Mouse (Mus musculus) embryonic facial prominence, embryonic 12.5 days (tissue): ENCODE measurements around the gene Palm2. TPM values are rescaled to one million over a fixed set of nuclear protein-coding genes. Genes with fewer than 3 reads are reported as not detected.

Experiments used
- ATAC-seq: fragments of 200-750 bp; cut with Nextera tagmentation; 2 replicates; pipeline ENCODE4 v1.8.0; 2017; ENCODE audit not compliant: insufficient number of reproducible peaks, insufficient read depth, low FRiP score, low TSS enrichment
- H3K27ac ChIP-seq: fragments of 300-500 bp; sonication (generic); 2 replicates; pipeline ENCODE4 v1.5.1; 2016; ENCODE audit warnings: mild to moderate bottlenecking
- H3K27me3 ChIP-seq: fragments of 300-500 bp; sonication (generic); 2 replicates; pipeline ENCODE4 v1.6.1; 2016; ENCODE audit warnings: mild to moderate bottlenecking, moderate library complexity
- H3K36me3 ChIP-seq: fragments of 300-500 bp; sonication (generic); 2 replicates; pipeline ENCODE4 v1.6.1; 2016; ENCODE audit warnings: mild to moderate bottlenecking
- H3K4me1 ChIP-seq: fragments of 300-500 bp; sonication (generic); 2 replicates; pipeline ENCODE4 v1.6.1; 2016
- H3K4me2 ChIP-seq: fragments of 300-500 bp; sonication (generic); replicated peaks from 2 replicates; pipeline ENCODE4 v1.6.1; 2016; ENCODE audit warnings: mild to moderate bottlenecking, moderate library complexity
- H3K4me3 ChIP-seq: fragments of 300-500 bp; sonication (generic); 2 replicates; pipeline ENCODE4 v1.5.1; 2016; ENCODE audit warnings: mild to moderate bottlenecking
- H3K9ac ChIP-seq: fragments of 300-500 bp; sonication (generic); 2 replicates; pipeline ENCODE4 v1.6.1; 2016; ENCODE audit warnings: mild to moderate bottlenecking, moderate library complexity
- H3K9me3 ChIP-seq: fragments of 300-500 bp; sonication (generic); 2 replicates; pipeline ENCODE4 v1.6.1; 2016; ENCODE audit warnings: mild to moderate bottlenecking, moderate library complexity
- WGBS: fragments of 180-500 bp; shearing (Covaris S2); methylation state at CpG from one replicate; pipeline ENCODE4 v1.1.7; 2016; 5-methylcytosine and 5-hydroxymethylcytosine counted together
- polyA plus RNA-seq: library from polyadenylated mRNA; unstranded; fragments of >200 nt; fragmentation: Nextera tagmentation; extraction: Ambion mirVana; gene quantifications from 2 replicates; pipeline ENCODE4 v1.2.1, GENCODE M21; 2016

The Palm2 gene
- polyA plus RNA-seq, 1 experiment from 2014 or later: 11.5 TPM

DNA sequence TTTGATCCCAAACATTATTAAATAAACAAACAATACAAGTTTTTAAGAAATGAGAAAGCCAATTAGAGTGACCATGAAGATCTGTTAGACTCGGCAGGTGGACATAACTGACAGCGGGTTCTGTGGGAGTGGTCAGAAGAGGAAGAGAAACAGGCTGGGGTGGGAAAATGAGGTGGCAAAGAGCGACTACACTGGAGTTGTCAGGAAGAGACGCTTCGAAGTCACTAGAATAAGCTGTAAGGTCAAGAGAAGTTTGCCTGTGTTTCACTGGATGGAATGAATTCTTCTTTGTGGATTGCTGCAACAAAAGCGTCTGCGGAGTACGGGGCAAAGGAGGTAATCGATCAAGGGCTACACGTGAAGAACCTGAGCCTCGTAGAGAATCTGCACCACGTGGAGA lies 243.9 kb downstream of the Palm2 start:
- H3K27ac ChIP-seq: no peak overlapping the region
- no peaks in the 10 kb centered on the region for H3K27me3 ChIP-seq
- peaks cover 24% of the 10 kb centered on the region for H3K4me1 ChIP-seq
- 82% methylated on average over 12 of the region's 12 CpGs for WGBS
- H3K4me2 ChIP-seq: no peak overlapping the region
- no peak overlapping the region for H3K9ac ChIP-seq
- no peaks in the 10 kb centered on the region for H3K36me3 ChIP-seq
- H3K9me3 ChIP-seq: no peaks in the 10 kb centered on the region
- no peak for ATAC-seq
- H3K4me3 ChIP-seq: no peak overlapping the region

DNA sequence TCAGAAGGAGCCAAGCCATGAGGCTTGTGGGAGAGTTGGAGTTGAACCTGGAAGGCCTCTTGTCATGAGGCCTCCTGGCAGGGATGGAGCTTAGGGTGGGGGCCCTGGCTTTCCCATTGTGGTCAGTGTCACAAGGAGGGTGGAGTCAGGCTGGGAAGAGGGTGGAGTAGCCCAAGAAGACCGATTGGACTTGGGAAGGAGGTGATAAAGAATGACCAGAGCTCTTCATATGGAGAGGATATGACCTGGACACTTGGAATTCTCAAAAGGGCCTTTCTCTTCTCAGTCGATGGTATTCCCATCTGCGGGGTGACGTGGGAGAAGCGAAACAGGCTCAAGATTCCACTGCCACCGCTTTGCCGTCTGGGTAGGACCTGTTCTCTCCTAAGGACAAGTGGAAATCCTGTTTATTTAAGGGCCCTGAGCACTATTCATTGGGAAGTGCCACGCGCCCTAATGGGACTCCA lies 245.0 kb downstream of the Palm2 start:
- Histone ChIP-seq H3K4me1 (peaks cover 16% of the 10 kb centered on the region), H3K27me3 (no peaks in the 10 kb centered on the region), H3K9me3 (no peaks in the 10 kb centered on the region), H3K27ac (no peak overlapping the region), H3K36me3 (no peaks in the 10 kb centered on the region), H3K9ac (no peak overlapping the region), H3K4me2 (no peak overlapping the region), H3K4me3 (no peak overlapping the region)
- ATAC-seq: no peak
- WGBS: 88% methylated on average over 9 of the region's 9 CpGs

DNA sequence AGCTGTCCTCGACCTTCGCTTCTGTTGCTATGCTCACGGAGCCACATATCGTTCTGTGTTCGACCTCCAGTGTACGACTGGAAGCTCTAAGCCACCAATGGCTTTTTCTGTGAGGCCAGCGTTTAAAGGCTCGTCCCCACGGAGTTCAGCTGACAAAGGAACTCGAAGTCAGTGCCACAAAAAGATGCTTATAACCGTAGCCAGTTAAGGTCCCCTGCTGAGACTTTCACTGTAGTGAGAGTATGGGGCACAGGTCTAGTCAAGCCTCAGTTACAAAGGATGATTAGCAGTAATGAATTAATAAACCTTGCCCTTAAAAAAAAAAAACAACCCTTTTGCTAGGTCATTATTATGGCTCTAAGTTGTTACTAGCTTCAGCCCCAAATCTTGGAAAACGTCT lies 246.1 kb downstream of the Palm2 start:
- H3K27me3 ChIP-seq: no peaks in the 10 kb centered on the region
- H3K27ac ChIP-seq: no peak overlapping the region
- peaks cover 12% of the 10 kb centered on the region for H3K4me1 ChIP-seq
- no peak overlapping the region for H3K9ac ChIP-seq
- H3K36me3 ChIP-seq: no peaks in the 10 kb centered on the region
- H3K9me3 ChIP-seq: no peaks in the 10 kb centered on the region
- H3K4me2 ChIP-seq: no peak overlapping the region
- no peak for ATAC-seq
- 82% methylated on average over 12 of the region's 12 CpGs for WGBS
- no peak overlapping the region for H3K4me3 ChIP-seq

DNA sequence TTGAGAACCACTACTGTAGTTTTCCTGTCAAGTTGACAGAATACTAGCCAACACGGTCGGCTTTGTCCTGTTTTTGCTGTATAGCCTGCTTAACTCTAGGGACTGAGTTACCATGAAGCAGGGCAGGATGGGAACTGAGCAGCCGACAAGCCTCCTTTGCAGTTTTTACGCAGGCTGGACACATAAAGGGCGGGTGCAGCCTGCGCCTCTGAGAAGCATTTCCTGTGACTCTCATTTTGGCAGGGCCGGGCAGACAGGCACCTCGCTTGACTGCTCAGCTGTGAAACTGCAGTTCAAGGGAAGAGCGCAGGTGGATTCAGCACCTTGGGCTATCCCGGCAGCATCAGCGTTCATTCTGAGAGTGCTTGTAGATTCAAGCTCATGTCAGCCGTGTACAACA lies 247.5 kb downstream of the Palm2 start:
- Histone ChIP-seq H3K27me3 (no peaks in the 10 kb centered on the region), H3K4me2 (no peak overlapping the region), H3K4me1 (0 out of 2 replicates have a peak, but pooled peaks cover 8% of the 10 kb centered on the region), H3K9me3 (no peaks in the 10 kb centered on the region), H3K9ac (no peak overlapping the region), H3K4me3 (no peak overlapping the region), H3K27ac (no peak overlapping the region), H3K36me3 (no peaks in the 10 kb centered on the region)
- no peak for ATAC-seq
- WGBS: 53% methylated on average over 12 of the region's 12 CpGs

GRCm38 (mm10) chr4:57682341-57682740 lies 248.3 kb downstream of the Palm2 start:
- Histone ChIP-seq H3K27me3 (no peaks in the 10 kb centered on the region), H3K9me3 (no peaks in the 10 kb centered on the region), H3K4me3 (no peak overlapping the region), H3K4me1 (0 out of 2 replicates have a peak, but pooled peaks cover 8% of the 10 kb centered on the region), H3K4me2 (no peak overlapping the region), H3K9ac (no peak overlapping the region), H3K36me3 (no peaks in the 10 kb centered on the region), H3K27ac (no peak overlapping the region)
- 95% methylated on average over 2 of the region's 2 CpGs for WGBS
- ATAC-seq: no peak

DNA sequence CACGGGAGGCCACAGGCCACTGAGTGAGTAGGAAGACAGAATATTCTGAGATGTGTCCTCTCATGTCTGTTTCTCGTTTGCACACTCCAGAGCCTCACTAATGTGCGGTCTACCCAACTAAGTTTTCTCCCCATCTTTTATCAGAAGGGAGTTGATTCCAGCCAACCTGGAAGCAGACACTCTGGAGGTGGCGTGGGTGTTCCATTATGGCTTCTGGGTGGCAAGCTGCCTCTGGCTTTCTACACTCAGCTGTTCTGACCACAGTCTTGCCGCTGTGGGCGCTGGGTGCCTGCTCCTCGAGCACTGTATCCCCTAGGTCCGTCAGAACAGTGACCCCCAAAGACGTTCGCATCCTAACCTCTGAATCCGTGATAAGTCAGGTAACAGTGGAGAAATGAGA lies 248.9 kb downstream of the Palm2 start:
- H3K4me3 ChIP-seq: no peak overlapping the region
- H3K36me3 ChIP-seq: no peaks in the 10 kb centered on the region
- no peak overlapping the region for H3K9ac ChIP-seq
- WGBS: 81% methylated on average over 11 of the region's 11 CpGs
- ATAC-seq: no peak
- no peak overlapping the region for H3K27ac ChIP-seq
- H3K9me3 ChIP-seq: no peaks in the 10 kb centered on the region
- no peaks in the 10 kb centered on the region for H3K27me3 ChIP-seq
- H3K4me1 ChIP-seq: 0 out of 2 replicates have a peak, but pooled peaks cover 8% of the 10 kb centered on the region
- H3K4me2 ChIP-seq: no peak overlapping the region

GRCm38 (mm10) chr4:57684676-57685215 lies 250.7 kb downstream of the Palm2 start:
- no peak overlapping the region; the same call in 1 of the 2 replicates for H3K27ac ChIP-seq
- no peak overlapping the region for H3K9ac ChIP-seq
- H3K9me3 ChIP-seq: no peaks in the 10 kb centered on the region
- no peaks in the 10 kb centered on the region for H3K27me3 ChIP-seq
- no peak overlapping the region for H3K4me2 ChIP-seq
- peaks cover 4% of the 10 kb centered on the region; the same call in 1 of the 2 replicates for H3K36me3 ChIP-seq
- H3K4me1 ChIP-seq: 0 out of 2 replicates have a peak, but pooled peaks cover 8% of the 10 kb centered on the region
- no peak overlapping the region for H3K4me3 ChIP-seq
- no peak for ATAC-seq
- WGBS: 67% methylated on average over 12 of the region's 12 CpGs

DNA sequence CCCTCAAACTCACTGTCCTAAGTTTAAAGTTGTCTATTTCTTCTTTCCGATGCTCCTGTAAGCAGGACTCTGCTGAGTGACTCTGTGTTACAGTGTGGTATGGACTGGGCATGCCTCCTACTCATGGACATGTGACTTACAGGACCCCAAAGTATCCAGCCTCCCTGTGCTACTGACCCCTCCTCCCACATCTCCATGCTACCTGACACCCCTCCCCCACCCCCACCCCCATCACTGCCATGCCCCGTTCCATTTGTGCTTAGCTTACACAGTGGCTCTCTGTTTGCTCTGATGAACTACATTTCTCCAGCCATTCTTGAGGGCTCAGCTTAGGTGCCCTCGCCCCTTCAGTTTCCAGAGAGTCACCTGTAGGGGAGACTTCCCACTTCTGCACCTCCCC lies 252.7 kb downstream of the Palm2 start:
- H3K9ac ChIP-seq: no peak overlapping the region
- no peak overlapping the region for H3K4me2 ChIP-seq
- no peaks in the 10 kb centered on the region for H3K27me3 ChIP-seq
- 0 out of 2 replicates have a peak, but pooled peaks cover 8% of the 10 kb centered on the region for H3K4me1 ChIP-seq
- H3K9me3 ChIP-seq: no peaks in the 10 kb centered on the region
- H3K4me3 ChIP-seq: no peak overlapping the region
- H3K27ac ChIP-seq: no peak overlapping the region
- H3K36me3 ChIP-seq: peaks cover 10% of the 10 kb centered on the region
- no peak for ATAC-seq
- WGBS: 67% methylated on average over 3 of the region's 3 CpGs

DNA sequence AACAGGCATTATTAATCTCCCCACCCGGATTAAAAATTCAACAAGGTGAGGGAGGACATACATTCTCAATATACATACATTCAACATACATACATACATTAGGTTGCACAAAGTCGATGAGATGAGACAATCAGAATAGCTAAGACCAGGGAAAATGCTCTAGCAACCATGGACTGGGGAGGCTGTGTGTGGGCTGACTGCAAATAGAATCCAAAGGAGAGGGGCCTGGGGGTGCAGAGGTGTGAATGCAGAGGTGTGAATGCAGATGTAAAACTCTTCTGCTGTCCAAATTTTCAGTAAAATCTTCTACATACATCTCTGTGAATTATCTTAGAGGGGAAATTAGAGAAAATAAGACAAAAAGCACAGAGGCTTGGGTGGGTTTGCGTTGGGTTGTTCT lies 253.5 kb downstream of the Palm2 start:
- Histone ChIP-seq H3K4me1 (0 out of 2 replicates have a peak, but pooled peaks cover 8% of the 10 kb centered on the region), H3K27me3 (no peaks in the 10 kb centered on the region), H3K36me3 (peaks cover 10% of the 10 kb centered on the region), H3K9ac (no peak overlapping the region), H3K4me3 (no peak overlapping the region), H3K9me3 (no peaks in the 10 kb centered on the region), H3K4me2 (no peak overlapping the region), H3K27ac (no peak overlapping the region)
- WGBS: 79% methylated on average over 3 of the region's 3 CpGs
- no peak for ATAC-seq

- Histone ChIP-seq H3K4me2 (no peak overlapping the region), H3K36me3 (peaks cover 10% of the 10 kb centered on the region)
- WGBS: 69% methylated on average over 9 of the region's 9 CpGs
Observed at GRCm38 (mm10) chr4:57688131-57688530, 254.1 kb downstream of the Palm2 start.

GRCm38 (mm10) chr4:57690001-57690400 lies 256.0 kb downstream of the Palm2 start:
- no peak overlapping the region for H3K27ac ChIP-seq
- no peak overlapping the region for H3K9ac ChIP-seq
- no peaks in the 10 kb centered on the region for H3K27me3 ChIP-seq
- no peaks in the 10 kb centered on the region for H3K9me3 ChIP-seq
- H3K36me3 ChIP-seq: peaks cover 10% of the 10 kb centered on the region
- no peak overlapping the region for H3K4me3 ChIP-seq
- H3K4me1 ChIP-seq: 0 out of 2 replicates have a peak, but pooled peaks cover under 1% of the 10 kb centered on the region
- ATAC-seq: no peak
- H3K4me2 ChIP-seq: no peak overlapping the region
- 72% methylated on average over 6 of the region's 6 CpGs for WGBS

More at GRCm38 (mm10) chr4:57688131-57688530, 254.1 kb downstream of the Palm2 start:
- Histone ChIP-seq H3K27me3 (no peaks in the 10 kb centered on the region), H3K27ac (no peak overlapping the region), H3K9ac (no peak overlapping the region), H3K4me3 (no peak overlapping the region), H3K9me3 (no peaks in the 10 kb centered on the region), H3K4me1 (0 out of 2 replicates have a peak, but pooled peaks cover 5% of the 10 kb centered on the region)
- no peak for ATAC-seq

GRCm38 (mm10) chr4:57690805-57691204 lies 256.8 kb downstream of the Palm2 start:
- H3K27ac ChIP-seq: no peak overlapping the region
- no peak for ATAC-seq
- no peak overlapping the region for H3K4me2 ChIP-seq
- no peaks in the 10 kb centered on the region for H3K4me1 ChIP-seq
- H3K9me3 ChIP-seq: no peaks in the 10 kb centered on the region
- no peaks in the 10 kb centered on the region for H3K27me3 ChIP-seq
- H3K36me3 ChIP-seq: peaks cover 10% of the 10 kb centered on the region
- H3K4me3 ChIP-seq: no peak overlapping the region
- WGBS: 57% methylated on average over 1 of the region's 1 CpGs
- H3K9ac ChIP-seq: no peak overlapping the region
